Comparison of ENCODE assay signal across 18 mouse cellular contexts in genomic region chr11:50892441-50892840, GRCm38 (mm10). TPM values are rescaled to one million over a fixed set of nuclear protein-coding genes. Genes with fewer than 3 reads are reported as not detected.
DNase-seq lines count a peak whose midpoint lies in the region; ATAC-seq and TF ChIP-seq lines count a peak whose summit lies in the region.
"Had no signal": no experiment of that assay in that cellular context is flagged by ENCODE, and none has a peak within 500 bp of the region (broad histone marks: within the 10 kb centered on the region; RNA-seq: fewer than 3 reads in every experiment).

No protein-coding gene starts in this region.

- no peak overlapping the region for H3K4me2 ChIP-seq in liver, embryonic 11.5 days
- H3K4me2 ChIP-seq: embryonic facial prominence, embryonic 12.5 days; heart, embryonic 11.5 days; limb, embryonic 13.5 days; lung, embryonic 15.5 days had no signal

- 40% methylated on average over 2 of the region's 2 CpGs for WGBS in liver, embryonic 11.5 days

- no peak for ATAC-seq in liver, embryonic 11.5 days (replicated peaks; ENCODE audit: low FRiP score)
- ATAC-seq: intestine, embryonic 16.5 days had no signal

- no peaks in the 10 kb centered on the region for H3K27me3 ChIP-seq in liver, embryonic 11.5 days (replicated peaks; ENCODE audit: control insufficient read depth, insufficient read depth, low read length)
- H3K27me3 ChIP-seq: embryonic facial prominence, embryonic 12.5 days; limb, embryonic 13.5 days; lung, embryonic 15.5 days had no signal

- no peaks in the 10 kb centered on the region for H3K4me1 ChIP-seq in liver, embryonic 11.5 days (replicated peaks; ENCODE audit: control insufficient read depth, insufficient read depth, low read length)
- peaks cover 0 to 3% of the 10 kb centered on the region in 2 experiments; a peak in 2 of 4 replicates for H3K4me1 ChIP-seq in ES-E14 (ENCODE audit: control insufficient read depth in 2 of 2, insufficient read depth in 2 of 2, low read length in 2 of 2, poor library complexity in 1 of 2)
- H3K4me1 ChIP-seq: embryonic facial prominence, embryonic 12.5 days had no signal

- H3K4me3 ChIP-seq in liver, embryonic 11.5 days (ENCODE audit: low read depth, low read length) = no peak overlapping the region
- no peak overlapping the region for H3K4me3 ChIP-seq in ES-E14 (ENCODE audit: insufficient read depth in 1 of 2, low read depth in 1 of 2, low read length in 2 of 2, poor library complexity in 1 of 2, severe bottlenecking in 1 of 2)
- H3K4me3 ChIP-seq: embryonic facial prominence, embryonic 12.5 days; forebrain, embryonic 10.5 days; hindbrain, embryonic 10.5 days; limb, embryonic 13.5 days; lung, embryonic 15.5 days; midbrain, embryonic 10.5 days had no signal

- in situ Hi-C loops in ES-E14 (cut with MboI; ENCODE audit: low sequenced_read_pairs in 2 of 2, unreplicated experiment in 2 of 2) = no loop called here

- no peak overlapping the region for H3K27ac ChIP-seq in liver, embryonic 11.5 days (ENCODE audit: low read depth, low read length)
- H3K27ac ChIP-seq in ES-E14 (ENCODE audit: insufficient read depth, low read depth, low read length, poor library complexity, severe bottlenecking) = no peak overlapping the region
- H3K27ac ChIP-seq: embryonic facial prominence, embryonic 12.5 days; forebrain, embryonic 10.5 days; hindbrain, embryonic 10.5 days; limb, embryonic 13.5 days; lung, embryonic 15.5 days; midbrain, embryonic 10.5 days had no signal

- peaks cover under 1% of the 10 kb centered on the region; the same call in 1 of the 2 replicates for H3K9me3 ChIP-seq in liver, embryonic 11.5 days (ENCODE audit: control insufficient read depth, low read length)
- no peaks in the 10 kb centered on the region for H3K9me3 ChIP-seq in ES-E14 (ENCODE audit: control insufficient read depth, insufficient read depth, low read depth, low read length)
- H3K9me3 ChIP-seq: lung, embryonic 15.5 days had no signal

- H3K9ac ChIP-seq in liver, embryonic 11.5 days (ENCODE audit: low read depth, low read length) = no peak overlapping the region
- H3K9ac ChIP-seq in ES-E14 (ENCODE audit: insufficient read depth, low read depth, low read length, poor library complexity, severe bottlenecking) = no peak overlapping the region
- H3K9ac ChIP-seq: embryonic facial prominence, embryonic 12.5 days; limb, embryonic 13.5 days; lung, embryonic 15.5 days had no signal

- H3K36me3 ChIP-seq in liver, embryonic 11.5 days (ENCODE audit: control insufficient read depth, insufficient read depth, low read length) = no peaks in the 10 kb centered on the region
- H3K36me3 ChIP-seq in ES-E14 (ENCODE audit: control insufficient read depth, insufficient read depth, low read length, poor library complexity, severe bottlenecking) = no peaks in the 10 kb centered on the region
- H3K36me3 ChIP-seq: hindbrain, embryonic 10.5 days; limb, embryonic 13.5 days; lung, embryonic 15.5 days had no signal

- DNase-seq in liver (peak; percentile 14), ES-E14 (ENCODE audit: low read depth, low spot score) (peak; percentile 41)
- no peak for DNase-seq in liver, embryonic 11.5 days (ENCODE audit: low spot score)
- DNase-seq in forelimb bud, embryonic 11.5 days (ENCODE audit: low read depth, low spot score) = peak; percentile 6
- DNase-seq in thymus, postnatal 36 days = peak; percentile 5 to 11
- no peak for DNase-seq in kidney, adult 18-20 months
- DNase-seq in urinary bladder, postnatal 4 days (ENCODE audit: low spot score in 2 of 2) = no peak
- DNase-seq: adrenal gland, postnatal 25 days; cerebellum, adult 18-20 months; layer of hippocampus, postnatal 36 days had no signal

TF ChIP-seq in ES-E14, 5 proteins besides CTCF, POLR2A, EP300 and RAD21:
- TF ChIP-seq MAFK (IDR thresholded peaks at IDR 0.05; ENCODE audit: insufficient read depth, low read depth, low read length) (peak; percentile 82), ZC3H11A (IDR thresholded peaks at IDR 0.05; ENCODE audit: borderline replicate concordance, low read depth, low read length) (no peak)

RNA-seq across cellular contexts. Expression of gene Zfp454, which starts 5.0 kb away (rescaled TPM):
- 2.8 and 4.0 TPM in 2 replicates for polyA plus RNA-seq in liver, embryonic 11.5 days (2014; fragmentation: Nextera tagmentation; extraction: Ambion mirVana)
- 2.7 and 3.3 TPM in 2 replicates for total RNA-seq in ES-E14 (2012; rRNA removed)

RNA-seq across cellular contexts. Expression of gene Zfp2, which starts 23.5 kb away (rescaled TPM):
- polyA plus RNA-seq in liver, embryonic 11.5 days (2014; fragmentation: Nextera tagmentation; extraction: Ambion mirVana) = 10.0 and 10.6 TPM in 2 replicates
- 6.1 and 6.3 TPM in 2 replicates for total RNA-seq in ES-E14 (2012; rRNA removed)

RNA-seq across cellular contexts. Expression of gene Zfp354b, which starts 39.0 kb away (rescaled TPM):
- 0.47 and 0.51 TPM in 2 replicates for polyA plus RNA-seq in liver, embryonic 11.5 days (2014; fragmentation: Nextera tagmentation; extraction: Ambion mirVana)
- 0.63 and 1.0 TPM in 2 replicates for total RNA-seq in ES-E14 (2012; rRNA removed)

RNA-seq across cellular contexts. Expression of gene Grm6, which starts 42.0 kb away (rescaled TPM):
- polyA plus RNA-seq in liver, embryonic 11.5 days (2014; fragmentation: Nextera tagmentation; extraction: Ambion mirVana) = 0.12 TPM in 1 of 2 replicates, not detected in the other
- 0.71 and 0.74 TPM in 2 replicates for total RNA-seq in ES-E14 (2012; rRNA removed)
- total RNA-seq: adrenal gland, postnatal 25 days; layer of hippocampus, postnatal 36 days had no signal
- polyA plus RNA-seq: embryonic facial prominence, embryonic 12.5 days; forebrain, embryonic 10.5 days; hindbrain, embryonic 10.5 days; intestine, embryonic 16.5 days; limb, embryonic 13.5 days; midbrain, embryonic 10.5 days had no signal

RNA-seq across cellular contexts. Expression of gene Zfp879, which starts 51.1 kb away (rescaled TPM):
- polyA plus RNA-seq in liver, embryonic 11.5 days (2014; fragmentation: Nextera tagmentation; extraction: Ambion mirVana) = 0.09 and 0.36 TPM in 2 replicates
- total RNA-seq in ES-E14 (2012; rRNA removed) = 0.45 and 0.48 TPM in 2 replicates

Comparison
In these comparisons a context has a peak if more than half of its experiments do, and no peak if none do; other contexts are left out.
1. DNase-seq: peak in liver (single experiment), ES-E14 (single experiment), forelimb bud, embryonic 11.5 days (single experiment) and thymus, postnatal 36 days (2 of 2); none in liver, embryonic 11.5 days (single experiment), kidney, adult 18-20 months (single experiment) and urinary bladder, postnatal 4 days (0 of 2).